Mouse (Mus musculus) thymus, postnatal 14 days (tissue): Measurements from ENCODE around the gene Mfap5.
"Not testable (repeated sequence)": the region's sequence is repeated elsewhere in the genome, so short reads cannot be mapped to it uniquely, and the experiment has no call there.

Experiments used
- DNase-seq: peaks from one replicate; pipeline ENCODE4 v3.0.0; 2021

Mfap5 gene

DNA sequence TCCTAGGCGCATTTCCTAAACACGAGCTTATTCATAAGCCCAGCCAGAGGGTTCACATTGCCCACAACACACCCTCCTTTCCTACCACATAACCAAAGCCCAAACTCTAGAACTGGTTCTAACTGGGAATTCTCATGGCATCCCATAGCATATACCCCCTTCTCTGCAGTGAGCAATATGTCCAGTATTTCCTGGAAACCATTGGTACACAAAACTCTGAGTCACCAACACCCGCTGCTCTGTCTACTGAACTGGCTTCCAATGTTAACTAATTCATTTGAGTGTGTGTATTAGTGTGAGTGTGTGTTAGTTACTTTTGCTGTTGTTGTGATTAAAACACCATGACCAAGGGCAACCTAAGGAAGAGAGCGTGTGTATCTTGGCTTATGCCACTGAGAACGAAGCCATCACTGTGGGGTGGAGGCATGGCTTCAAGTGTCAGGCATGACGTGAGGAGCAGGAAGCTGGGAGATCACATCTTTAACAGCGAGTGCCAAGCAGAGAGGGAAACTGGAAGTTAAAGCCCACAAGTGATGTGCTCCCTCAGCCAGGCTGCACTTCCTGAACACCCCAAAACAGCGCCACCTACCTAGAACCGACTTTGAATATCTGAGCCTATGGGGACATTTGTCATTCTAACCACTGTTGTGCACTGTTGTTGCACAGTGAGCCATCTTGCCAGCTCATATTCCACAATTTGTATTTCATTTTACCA, 59.6 kb downstream of the Mfap5 start:
- DNase-seq: no peak

- no peak for DNase-seq
Measured at GRCm38 (mm10) chr6:122569113-122569512, 63.5 kb downstream of the Mfap5 start.

- no peak for DNase-seq
Measured at GRCm38 (mm10) chr6:122569762-122570161, 64.1 kb downstream of the Mfap5 start.

DNA sequence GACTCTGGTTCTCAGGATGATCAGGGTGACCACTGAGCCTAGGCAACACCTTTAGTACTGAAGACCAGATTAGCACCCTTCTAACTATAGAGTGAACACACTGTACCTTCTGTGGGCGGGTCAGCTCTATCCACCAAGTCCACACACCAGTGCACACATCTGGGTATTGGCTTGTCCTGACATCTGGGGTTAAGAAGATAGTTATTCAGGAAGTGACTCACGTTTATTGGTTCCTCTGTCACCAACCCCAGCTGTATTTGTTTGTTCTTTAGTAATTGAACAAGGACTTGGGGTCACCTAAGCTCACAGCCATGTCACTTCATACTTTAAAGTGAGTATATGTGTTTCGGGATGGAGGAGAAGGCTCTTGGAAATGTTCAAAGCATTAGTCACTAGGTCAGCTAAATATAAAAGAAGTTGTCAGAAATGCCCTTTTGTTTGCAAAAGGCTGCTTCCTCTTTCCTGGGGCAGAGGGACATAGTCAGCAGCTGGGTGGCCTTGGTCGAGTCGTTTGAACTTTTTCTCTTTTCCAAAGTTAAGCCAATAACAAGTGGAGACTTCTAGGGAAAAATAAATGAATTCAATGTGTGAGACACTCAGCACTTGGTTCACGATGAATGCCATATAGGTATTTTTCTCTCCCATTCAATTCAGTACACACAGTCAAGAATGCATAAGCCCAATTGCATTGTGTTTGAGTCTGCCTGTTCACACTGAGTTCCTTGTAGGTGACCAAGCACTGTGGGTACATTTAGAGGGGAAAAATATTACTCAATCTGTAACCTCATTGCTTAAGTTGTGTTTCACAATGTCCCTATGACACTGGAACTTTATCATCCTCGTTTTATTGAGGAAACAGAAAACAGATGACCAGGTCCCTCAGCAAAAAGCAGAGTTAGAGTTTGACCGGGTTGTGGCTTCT, 65.3 kb downstream of the Mfap5 start:
- no peak for DNase-seq

- no peak for DNase-seq
Measured at GRCm38 (mm10) chr6:122571617-122571959, 65.9 kb downstream of the Mfap5 start.

- not testable (repeated sequence) for DNase-seq
Measured at GRCm38 (mm10) chr6:122575037-122575436, 69.4 kb downstream of the Mfap5 start.

DNA sequence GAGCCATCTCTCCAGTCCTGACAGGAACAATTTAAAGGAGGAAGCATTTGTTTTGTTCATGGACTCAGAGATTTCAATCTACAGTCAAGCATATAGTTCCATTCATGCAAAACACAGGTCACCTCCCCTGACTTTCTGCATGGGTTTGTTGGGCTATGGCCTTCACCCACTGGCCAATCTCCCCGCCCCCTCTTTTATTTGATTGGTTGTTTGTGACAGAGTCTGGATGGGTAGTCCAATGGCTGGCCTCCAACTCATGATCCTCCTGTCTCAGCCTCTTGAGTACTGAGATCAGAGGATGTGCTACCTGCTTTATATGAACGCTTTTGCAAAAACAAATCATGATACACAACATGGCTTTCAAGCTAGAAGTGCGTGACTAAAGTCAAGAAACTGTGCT, 71.4 kb downstream of the Mfap5 start:
- no peak for DNase-seq
